Mouse (Mus musculus) layer of hippocampus, postnatal 36 days (tissue): ENCODE measurements at regions not wholly inside any gene's neighbourhood (a gene's known extent, or its start where the extent isn't known, plus 50 kb on each side); places are given as distances from the start of the nearest gene placed in this dataset.

Experiments
- microRNA-seq, 2 experiments: library from miRNA; unstranded; fragments of <30 nt; microRNA quantifications; one replicate each; pipeline ENCODE4 v1.2.0; 2021

Small RNAs in the stretch of these regions (microRNA-seq; reads per million reads assigned to microRNA genes)
- gene Gm24810 = 0 reads per million in 2 experiments
